19 mouse cellular contexts compared by ENCODE assay signal in the genomic region with DNA sequence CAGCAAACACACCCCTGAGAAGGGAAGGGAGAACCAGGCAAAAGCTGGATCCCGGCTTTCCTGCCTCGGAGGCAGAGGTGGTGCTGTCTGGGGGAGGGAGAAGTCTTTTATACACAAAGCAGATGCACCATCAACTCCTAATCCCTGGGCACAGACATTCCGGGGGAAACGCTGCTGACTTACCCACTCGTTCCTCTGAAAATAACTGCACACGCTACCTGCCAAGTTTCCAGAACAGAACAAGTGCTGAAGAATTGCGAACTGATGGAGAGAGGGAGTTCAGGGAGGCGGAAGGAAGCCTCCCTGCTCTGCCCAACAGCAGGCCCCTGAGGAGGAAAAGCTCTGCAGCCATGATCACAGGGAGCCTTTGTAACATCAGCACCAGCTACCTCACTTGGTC.
DNase-seq lines count a peak whose midpoint lies in the region; ATAC-seq lines count a peak whose summit lies in the region.
"Had no signal": no experiment of that assay in that cellular context is flagged by ENCODE, and none has a peak within 500 bp of the region (broad histone marks: within the 10 kb centered on the region; RNA-seq: fewer than 3 reads in every experiment).

No protein-coding gene starts in this region.

- no peak overlapping the region for H3K9ac ChIP-seq in intestine, embryonic 15.5 days
- H3K9ac ChIP-seq: hindbrain, embryonic 14.5 days; limb, embryonic 15.5 days; lung, embryonic 15.5 days; stomach, embryonic 15.5 days had no signal

- no peaks in the 10 kb centered on the region for H3K36me3 ChIP-seq in intestine, embryonic 15.5 days
- H3K36me3 ChIP-seq: limb, embryonic 15.5 days; lung, embryonic 15.5 days; stomach, embryonic 15.5 days had no signal

- no peak overlapping the region for H3K27ac ChIP-seq in intestine, embryonic 15.5 days
- H3K27ac ChIP-seq: heart, adult 2 months; hindbrain, embryonic 14.5 days; limb, embryonic 15.5 days; lung, embryonic 15.5 days; stomach, embryonic 15.5 days had no signal

- H3K27me3 ChIP-seq in intestine, embryonic 15.5 days (replicated peaks) = no peaks in the 10 kb centered on the region
- H3K27me3 ChIP-seq: limb, embryonic 15.5 days; lung, embryonic 15.5 days; stomach, embryonic 15.5 days had no signal

- ATAC-seq in megakaryocyte progenitor cell, adult 5-6 weeks (replicated peaks; ENCODE audit: poor library complexity) = no peak
- no peak for ATAC-seq in intestine, embryonic 15.5 days
- ATAC-seq: midbrain, embryonic 16.5 days had no signal

- peak; percentile 95 for DNase-seq in brain, adult 2 months (ENCODE audit: low read depth, low spot score)
- DNase-seq in frontal cortex, postnatal 36 days (ENCODE audit: low spot score in 2 of 2) = peak; percentile 73 to 90
- peak; percentile 61 to 81 for DNase-seq in left cerebral cortex, adult 18-20 months (ENCODE audit: low spot score in 2 of 2)
- DNase-seq in right cerebral cortex, adult 2 months (ENCODE audit: low spot score in 2 of 2) = peak; percentile 80 to 82
- DNase-seq in kidney, postnatal 25 days = no peak
- DNase-seq in lung, postnatal 36 days = no peak
- DNase-seq: cerebellum, postnatal 36 days; heart, adult 2 months; kidney, adult 11 months; kidney, postnatal 4 days; spleen, adult 18-20 months; thymus, postnatal 14 days had no signal

- no peak overlapping the region for H3K4me3 ChIP-seq in intestine, embryonic 15.5 days (replicated peaks)
- H3K4me3 ChIP-seq: heart, adult 2 months; limb, embryonic 15.5 days; lung, embryonic 15.5 days; stomach, embryonic 15.5 days had no signal

- no peaks in the 10 kb centered on the region for H3K4me1 ChIP-seq in intestine, embryonic 15.5 days (replicated peaks)
- H3K4me1 ChIP-seq: limb, embryonic 15.5 days; lung, embryonic 15.5 days; stomach, embryonic 15.5 days had no signal

- H3K4me2 ChIP-seq in intestine, embryonic 15.5 days (replicated peaks) = no peak overlapping the region
- H3K4me2 ChIP-seq: hindbrain, embryonic 14.5 days; limb, embryonic 15.5 days; lung, embryonic 15.5 days; stomach, embryonic 15.5 days had no signal

- 49% methylated on average over 8 of the region's 8 CpGs for WGBS in intestine, embryonic 15.5 days

- no peaks in the 10 kb centered on the region for H3K9me3 ChIP-seq in intestine, embryonic 15.5 days
- H3K9me3 ChIP-seq: limb, embryonic 15.5 days; lung, embryonic 15.5 days; stomach, embryonic 15.5 days had no signal

Comparison
In these comparisons a context has a peak if more than half of its experiments do, and no peak if none do; other contexts are left out.
1. DNase-seq: peak in brain, adult 2 months (single experiment), frontal cortex, postnatal 36 days (2 of 2), left cerebral cortex, adult 18-20 months (2 of 2) and right cerebral cortex, adult 2 months (2 of 2); none in kidney, postnatal 25 days (0 of 2) and lung, postnatal 36 days (single experiment).